Mouse (Mus musculus) intestine, postnatal 0 days (tissue): ENCODE data around the gene Cul7. TPM values are rescaled to one million over a fixed set of nuclear protein-coding genes. Genes with fewer than 3 reads are reported as not detected.

Experiments
- ATAC-seq: fragments of 200-750 bp; cut with Nextera tagmentation; 2 replicates; pipeline ENCODE4 v1.8.0; 2017; ENCODE audit warnings: mild to moderate bottlenecking, moderate TSS enrichment, moderate library complexity
- H3K27ac ChIP-seq: fragments of 300-500 bp; sonication (generic); 2 replicates; pipeline ENCODE4 v1.5.1; 2014; ENCODE audit warnings: mild to moderate bottlenecking, low read depth, low read length, moderate library complexity
- H3K27me3 ChIP-seq: fragments of 300-500 bp; sonication (generic); replicated peaks from 2 replicates; pipeline ENCODE4 v1.6.1; 2014; ENCODE audit warnings: low read length, mixed read lengths; ENCODE audit not compliant: control insufficient read depth, insufficient read depth
- H3K36me3 ChIP-seq: fragments of 300-500 bp; sonication (generic); 2 replicates; pipeline ENCODE4 v1.6.1; 2014; ENCODE audit warnings: mild to moderate bottlenecking, moderate library complexity; ENCODE audit not compliant: control insufficient read depth, insufficient read depth
- H3K4me1 ChIP-seq: fragments of 300-500 bp; sonication (generic); replicated peaks from 2 replicates; pipeline ENCODE4 v1.6.1; 2014; ENCODE audit warnings: antibody characterized with exemption, low read length, mixed read lengths; ENCODE audit not compliant: control insufficient read depth, insufficient read depth
- H3K4me2 ChIP-seq: fragments of 300-500 bp; sonication (generic); replicated peaks from 2 replicates; pipeline ENCODE4 v1.6.1; 2014; ENCODE audit warnings: low read depth, mild to moderate bottlenecking, moderate library complexity
- H3K4me3 ChIP-seq: fragments of 300-500 bp; sonication (generic); 2 replicates; pipeline ENCODE4 v1.5.1; 2014; ENCODE audit warnings: low read depth, low read length
- H3K9ac ChIP-seq: fragments of 300-500 bp; sonication (generic); 2 replicates; pipeline ENCODE4 v1.6.1; 2014; ENCODE audit warnings: mild to moderate bottlenecking, low read depth, low read length
- H3K9me3 ChIP-seq: fragments of 300-500 bp; sonication (generic); 2 replicates; pipeline ENCODE4 v1.6.1; 2016; ENCODE audit warnings: mixed run types; ENCODE audit not compliant: control insufficient read depth
- CTCF ChIP-seq: sonication (generic); IDR thresholded peaks from 2 replicates; pipeline ENCODE4 v1.5.1; 2016; ENCODE audit warnings: low read depth, mild to moderate bottlenecking, control low read depth, antibody characterized with exemption, moderate library complexity
- WGBS: fragments of 180-500 bp; shearing (Covaris S2); extraction: QIAGEN DNeasy Blood & Tissue Kit; methylation state at CpG from one replicate; pipeline ENCODE4 v1.1.7; 2014; 5-methylcytosine and 5-hydroxymethylcytosine counted together
- polyA plus RNA-seq: library from polyadenylated mRNA; unstranded; fragments of >200 nt; fragmentation: Nextera tagmentation; extraction: Ambion mirVana; gene quantifications from 2 replicates; pipeline ENCODE4 v1.2.1, GENCODE M21; 2015

Cul7 gene
- polyA plus RNA-seq, 1 experiment from 2014 or later = 18.0 TPM

DNA sequence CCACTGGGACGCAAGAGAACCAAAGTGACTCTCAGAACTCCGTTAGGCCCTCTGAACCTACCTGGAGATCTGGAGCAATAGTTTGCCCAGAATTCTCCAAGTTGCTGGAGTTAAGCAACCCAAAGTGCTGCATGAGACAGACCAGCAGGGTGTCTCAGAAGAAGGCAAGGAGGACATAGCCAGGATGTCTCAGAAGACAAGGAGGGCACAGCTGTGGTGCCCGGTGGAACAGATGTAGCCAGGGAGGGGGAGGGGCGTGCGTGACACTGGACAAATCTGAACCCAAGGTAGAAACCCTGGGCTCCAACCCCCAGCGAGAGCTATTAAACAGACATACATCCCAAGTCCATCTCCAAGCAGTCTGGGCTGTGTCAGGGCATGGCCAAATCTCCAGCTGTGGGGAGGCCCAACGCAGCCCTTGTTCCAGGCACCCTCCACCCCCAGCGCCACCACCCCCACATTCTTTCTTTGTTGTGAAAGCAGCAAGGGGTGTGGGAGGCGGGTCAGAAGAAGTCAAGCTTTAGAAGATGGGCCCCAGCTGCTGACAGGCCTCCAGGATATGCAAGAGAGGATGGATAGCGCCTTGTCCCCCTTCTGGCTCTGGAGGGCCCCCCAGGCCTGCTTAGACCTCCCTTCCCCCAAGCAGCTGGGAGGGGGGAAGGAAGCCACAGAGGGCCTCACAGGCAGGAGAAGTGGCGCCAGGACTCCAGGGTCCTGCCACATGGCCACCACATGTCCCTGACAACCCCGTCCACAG lies 20.3 kb upstream of the Cul7 start:
- Histone ChIP-seq H3K36me3 (peaks cover 36% of the 10 kb centered on the region), H3K27me3 (no peaks in the 10 kb centered on the region), H3K27ac (peak overlapping the region; percentile 55), H3K4me2 (peak overlapping the region; percentile 90), H3K4me3 (peak overlapping the region; percentile 70), H3K4me1 (no peaks in the 10 kb centered on the region; the same call in 1 of the 2 replicates), H3K9me3 (no peaks in the 10 kb centered on the region), H3K9ac (peak overlapping the region; percentile 82)
- TF ChIP-seq CTCF = peak; percentile 19; the same call in 1 of the 2 replicates
- peak; percentile 46 for ATAC-seq
- WGBS = 22% methylated on average over 12 of the region's 12 CpGs

DNA sequence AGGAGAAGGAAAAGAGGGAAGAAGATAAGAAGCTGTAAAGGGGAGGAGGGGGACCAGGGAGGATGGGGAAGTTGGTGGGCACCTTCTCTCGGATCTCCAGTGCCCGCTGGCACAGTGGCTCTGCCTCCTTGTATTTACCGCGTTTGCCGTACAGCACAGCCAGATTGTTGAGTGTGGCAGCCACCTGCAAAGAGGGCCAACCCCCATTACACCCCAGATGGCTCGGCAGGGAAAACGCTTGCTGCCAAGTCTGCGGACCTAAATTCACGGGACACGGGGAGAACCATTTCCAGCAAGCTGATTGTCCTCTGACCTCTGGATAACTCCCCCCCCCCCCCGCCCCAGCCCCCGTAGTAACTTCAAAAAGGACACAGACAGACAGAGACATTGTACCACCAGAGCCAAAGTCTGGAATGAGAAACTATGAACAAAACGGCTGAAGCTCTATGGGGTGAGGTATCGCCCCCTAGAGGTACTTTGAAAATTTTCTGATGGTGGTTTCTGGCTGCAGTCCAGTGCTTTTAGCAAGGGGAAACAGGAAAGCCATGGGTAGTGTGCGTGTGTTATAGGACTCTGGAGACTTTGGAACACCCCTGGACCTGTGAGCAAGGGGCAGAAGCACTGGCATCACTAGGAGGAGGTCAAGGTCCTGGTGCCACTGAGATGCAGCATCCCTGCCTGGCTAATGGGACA lies 13.2 kb upstream of the Cul7 start:
- 29% methylated on average over 15 of the region's 15 CpGs for WGBS
- Histone ChIP-seq H3K36me3 (peaks cover 74% of the 10 kb centered on the region), H3K27ac (no peak overlapping the region), H3K4me3 (no peak overlapping the region), H3K4me2 (peak overlapping the region; percentile 6; the same call in 1 of the 2 replicates), H3K4me1 (no peaks in the 10 kb centered on the region), H3K27me3 (no peaks in the 10 kb centered on the region), H3K9me3 (no peaks in the 10 kb centered on the region), H3K9ac (no peak overlapping the region)
- peak; percentile 83 for TF ChIP-seq CTCF
- ATAC-seq = peak; percentile 14; the same call in 1 of the 2 replicates

DNA sequence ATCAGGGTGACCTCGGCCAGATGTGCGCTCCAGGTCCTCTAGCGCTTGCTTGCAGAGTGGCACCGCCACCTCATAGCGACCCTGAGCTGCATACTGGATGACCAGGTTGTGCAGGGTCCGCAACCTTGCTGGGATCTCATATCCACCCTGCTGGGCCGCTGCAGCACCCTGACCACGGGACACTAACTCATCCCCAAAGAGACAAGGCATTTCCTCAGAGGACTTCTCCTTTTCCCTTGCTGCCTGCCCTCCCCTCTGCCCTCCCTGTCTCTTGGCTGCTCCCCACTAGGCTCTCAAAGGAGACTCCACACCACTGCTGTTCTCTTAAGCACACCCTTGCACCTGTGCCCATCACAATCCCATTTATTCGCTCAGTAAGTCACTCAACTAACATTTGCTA lies 10.2 kb upstream of the Cul7 start:
- Histone ChIP-seq H3K27ac (no peak overlapping the region), H3K36me3 (peaks cover 52% of the 10 kb centered on the region), H3K4me2 (no peak overlapping the region), H3K4me1 (no peaks in the 10 kb centered on the region), H3K9me3 (no peaks in the 10 kb centered on the region), H3K4me3 (no peak overlapping the region), H3K9ac (no peak overlapping the region), H3K27me3 (no peaks in the 10 kb centered on the region)
- no peak for ATAC-seq
- no peak for TF ChIP-seq CTCF
- 76% methylated on average over 9 of the region's 9 CpGs for WGBS

DNA sequence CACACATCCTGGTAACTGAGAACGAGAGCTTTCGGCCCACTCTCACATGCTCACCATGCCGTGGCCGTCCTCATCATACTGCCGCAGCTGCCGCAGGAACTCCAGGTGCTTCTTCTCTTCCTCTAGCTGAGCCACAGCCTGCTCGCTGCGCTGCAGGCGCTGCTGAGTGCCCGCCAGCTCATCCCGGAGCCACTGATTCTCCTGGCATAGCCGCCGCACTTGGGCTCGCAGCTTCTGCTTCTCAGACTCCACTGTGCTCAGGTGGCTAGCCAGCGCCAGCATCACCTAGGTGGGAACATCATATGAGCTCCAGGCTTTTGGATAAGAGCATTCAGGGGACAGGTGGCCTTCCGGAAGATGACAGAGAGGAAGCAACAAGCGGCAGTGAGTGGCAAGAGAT lies 8.1 kb upstream of the Cul7 start:
- H3K27me3 ChIP-seq = no peaks in the 10 kb centered on the region
- whole genome bisulfite sequencing = 87% methylated on average over 17 of the region's 17 CpGs
- no peak overlapping the region for H3K27ac ChIP-seq
- H3K4me3 ChIP-seq = no peak overlapping the region
- peaks cover 36% of the 10 kb centered on the region for H3K36me3 ChIP-seq
- no peak overlapping the region for H3K4me2 ChIP-seq
- TF ChIP-seq CTCF = no peak
- H3K9ac ChIP-seq = no peak overlapping the region
- no peaks in the 10 kb centered on the region for H3K9me3 ChIP-seq
- H3K4me1 ChIP-seq = 0 out of 2 replicates have a peak, but pooled peaks cover 3% of the 10 kb centered on the region
- no peak for ATAC-seq

DNA sequence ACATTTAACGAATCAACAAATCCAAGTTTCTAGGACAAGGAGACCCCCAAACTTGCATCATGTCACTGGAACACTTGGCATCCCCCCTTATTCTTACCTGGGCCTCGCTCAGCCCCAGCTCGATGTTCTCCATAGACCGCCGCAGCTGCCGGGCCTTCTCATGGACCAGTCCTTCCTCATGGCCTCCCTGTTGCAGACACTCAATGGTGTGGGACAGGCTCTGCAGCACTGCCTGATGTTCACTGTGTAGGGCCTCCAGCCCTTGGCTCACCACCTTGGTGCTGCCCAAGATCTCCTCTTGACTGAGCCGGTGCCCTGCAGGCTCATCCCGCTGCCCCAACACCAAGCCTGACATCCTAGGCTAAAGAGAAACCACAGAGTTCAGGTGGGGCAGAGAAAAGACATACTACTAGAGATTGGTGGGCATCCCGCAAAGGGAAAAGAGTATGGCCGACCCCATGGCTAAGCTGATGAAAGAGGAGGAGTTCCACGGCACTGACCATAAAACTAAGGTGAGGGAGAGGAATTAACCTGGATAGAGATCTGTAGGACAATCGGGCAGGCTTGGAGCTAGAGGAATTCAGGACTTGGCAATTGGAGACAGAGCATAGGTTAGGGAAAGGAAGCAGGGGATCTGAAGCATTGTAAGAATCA lies 5.9 kb upstream of the Cul7 start:
- 62% methylated on average over 12 of the region's 12 CpGs for WGBS
- Histone ChIP-seq H3K4me2 (peak overlapping the region; percentile 92), H3K27me3 (no peaks in the 10 kb centered on the region), H3K9ac (peak overlapping the region; percentile 78; the same call in 1 of the 2 replicates), H3K4me3 (peak overlapping the region; percentile 92), H3K4me1 (0 out of 2 replicates have a peak, but pooled peaks cover 5% of the 10 kb centered on the region), H3K9me3 (no peaks in the 10 kb centered on the region), H3K36me3 (peaks cover 42% of the 10 kb centered on the region), H3K27ac (peak overlapping the region; percentile 95)
- no peak for ATAC-seq
- TF ChIP-seq CTCF = no peak

DNA sequence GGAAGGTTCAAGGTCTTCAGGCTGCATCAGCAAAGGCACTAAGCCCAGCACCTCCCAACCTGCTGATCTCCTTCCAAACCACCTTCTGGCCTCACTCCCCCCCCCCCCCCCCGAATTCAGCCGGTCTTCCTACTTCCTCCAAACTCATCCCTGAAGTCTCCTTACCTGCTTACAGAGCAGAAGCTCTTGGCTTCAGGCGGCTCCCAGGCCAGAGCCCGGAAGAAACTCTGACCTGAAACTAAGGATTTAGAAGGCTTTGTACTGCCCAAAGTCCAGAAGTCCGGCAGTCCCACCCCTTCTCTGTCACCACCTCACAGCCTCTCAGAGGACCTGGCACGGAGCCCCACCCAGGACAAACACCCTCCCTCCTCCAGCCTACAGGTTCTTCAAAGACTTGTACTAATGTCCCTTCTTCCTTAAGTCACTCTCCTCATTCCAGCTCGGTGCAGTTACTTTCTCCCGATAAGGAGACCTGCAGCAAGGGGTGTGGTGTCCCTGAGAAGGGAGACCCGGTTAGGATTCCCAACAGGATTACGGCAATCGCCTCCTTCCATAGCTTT lies 5.1 kb upstream of the Cul7 start:
- Histone ChIP-seq H3K27me3 (no peaks in the 10 kb centered on the region), H3K4me2 (peak overlapping the region; percentile 92), H3K4me1 (peaks cover 5% of the 10 kb centered on the region; the same call in 1 of the 2 replicates), H3K9ac (peak overlapping the region; percentile 78), H3K36me3 (peaks cover 35% of the 10 kb centered on the region), H3K27ac (peak overlapping the region; percentile 95), H3K9me3 (no peaks in the 10 kb centered on the region), H3K4me3 (peak overlapping the region; percentile 92)
- WGBS = 1% methylated on average over 10 of the region's 11 CpGs
- ATAC-seq = peak; percentile 83
- TF ChIP-seq CTCF = no peak
